In the genomic region with DNA sequence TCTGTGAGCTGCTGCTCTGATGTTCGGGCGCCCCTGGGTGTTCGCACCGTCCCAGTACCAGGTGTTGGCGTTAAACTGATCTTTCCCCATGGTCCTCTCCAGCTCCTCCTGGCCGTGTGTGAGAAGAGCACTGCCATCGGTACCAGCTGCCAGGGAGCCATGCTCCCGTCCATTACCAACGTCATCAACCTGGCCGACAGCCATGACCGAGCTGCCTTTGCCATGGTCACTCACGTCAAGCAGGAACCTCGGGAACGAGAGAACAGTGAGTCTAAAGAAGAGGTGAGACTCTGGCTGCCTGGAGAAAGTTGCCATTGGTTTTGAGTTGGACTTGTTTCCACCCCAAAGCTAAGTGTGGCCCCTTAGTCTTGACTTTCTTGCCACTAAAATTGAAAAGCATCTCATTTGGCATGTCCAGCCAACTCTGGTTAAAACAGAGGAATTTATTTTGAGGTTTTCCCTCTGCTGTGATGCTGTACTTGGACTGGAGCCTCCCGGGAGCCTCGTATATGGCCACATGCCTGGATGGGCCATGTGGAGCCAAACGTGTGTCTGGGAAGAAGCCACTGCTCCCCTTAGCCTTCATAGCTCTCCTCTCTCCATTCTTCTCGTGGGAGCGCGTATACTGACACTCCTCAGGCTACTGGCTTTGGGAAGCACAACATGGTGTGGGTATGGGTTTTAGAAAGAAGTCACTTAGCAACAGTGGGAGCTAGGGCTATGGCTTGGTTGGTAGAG, we compare ENCODE assay signal across 10 mouse cellular contexts.
A peak's percentile ranks its signal among the peaks of the same experiment; 100 is the strongest.
DNase-seq lines count a peak whose midpoint lies in the region; ATAC-seq lines count a peak whose summit lies in the region.
"Had no signal": no experiment of that assay in that cellular context is flagged by ENCODE, and none has a peak within 500 bp of the region (broad histone marks: within the 10 kb centered on the region; RNA-seq: fewer than 3 reads in every experiment).

No protein-coding gene starts in this region.

- intact Hi-C loops in left cerebral cortex, postnatal 10 days (cut with DNase I), result no loop called here
- intact Hi-C loops in heart, postnatal 14 days (cut with DNase I), result no loop called here

- ATAC-seq in megakaryocyte, adult 5-6 weeks (ENCODE audit: poor library complexity, severe bottlenecking), result no peak
- ATAC-seq: hindbrain, embryonic 16.5 days had no signal

- peak; percentile 22 to 33 for DNase-seq in left cerebral cortex, adult 18-20 months (ENCODE audit: low spot score in 2 of 2)
- DNase-seq in left cerebral cortex, postnatal 10 days (ENCODE audit: extremely low spot score in 1 of 2, low spot score in 2 of 2), result no peak
- DNase-seq in adrenal gland, postnatal 25 days, result peak; percentile 86
- peak; percentile 81 to 82 for DNase-seq in cerebellum, postnatal 10 days
- peak; percentile 65 to 74 for DNase-seq in heart, postnatal 14 days
- no peak for DNase-seq in kidney, postnatal 36 days
- DNase-seq: lung, postnatal 4 days; thymus, adult 18-20 months had no signal

Comparison
In these comparisons a context has a peak if more than half of its experiments do, and no peak if none do; other contexts are left out.
1. DNase-seq: peak in left cerebral cortex, adult 18-20 months (2 of 2), adrenal gland, postnatal 25 days (single experiment), cerebellum, postnatal 10 days (2 of 2) and heart, postnatal 14 days (2 of 2); none in left cerebral cortex, postnatal 10 days (0 of 2) and kidney, postnatal 36 days (0 of 2).